Mouse (Mus musculus) limb, embryonic 14.5 days (tissue): ENCODE results near the gene Rsph10b. TPM values are rescaled to one million over a fixed set of nuclear protein-coding genes. Genes with fewer than 3 reads are reported as not detected.

ENCODE experiments used
- ATAC-seq: fragments of 200-750 bp; cut with Nextera tagmentation; 2 replicates; pipeline ENCODE4 v1.8.0; 2017; ENCODE audit warnings: low read depth, moderate number of reproducible peaks, moderate TSS enrichment; ENCODE audit not compliant: low FRiP score
- DNase-seq: peaks from one replicate; pipeline ENCODE4 v3.0.0-alpha.2; 2015; ENCODE audit warnings: low spot score
- H3K27ac ChIP-seq: fragments of 300-500 bp; sonication (generic); replicated peaks from 2 replicates; pipeline ENCODE4 v1.5.1; 2014; ENCODE audit warnings: low read depth, mild to moderate bottlenecking, low read length, moderate library complexity, mixed read lengths
- H3K27me3 ChIP-seq: fragments of 300-500 bp; sonication (generic); 2 replicates; pipeline ENCODE4 v1.6.1; 2014; ENCODE audit warnings: low read length, mixed read lengths; ENCODE audit not compliant: control insufficient read depth, insufficient read depth
- H3K36me3 ChIP-seq: fragments of 300-500 bp; sonication (generic); 2 replicates; pipeline ENCODE4 v1.6.1; 2014; ENCODE audit warnings: mild to moderate bottlenecking, low read length, moderate library complexity, mixed read lengths; ENCODE audit not compliant: control insufficient read depth, insufficient read depth
- H3K4me1 ChIP-seq: fragments of 300-500 bp; sonication (generic); 2 replicates; pipeline ENCODE4 v1.6.1; 2014; ENCODE audit warnings: antibody characterized with exemption, low read length, mixed read lengths; ENCODE audit not compliant: control insufficient read depth, insufficient read depth
- H3K4me2 ChIP-seq: fragments of 300-500 bp; sonication (generic); replicated peaks from 2 replicates; pipeline ENCODE4 v1.6.1; 2014; ENCODE audit warnings: low read depth, mild to moderate bottlenecking, low read length, moderate library complexity; ENCODE audit not compliant: severe bottlenecking
- H3K4me3 ChIP-seq: fragments of 300-500 bp; sonication (generic); replicated peaks from 2 replicates; pipeline ENCODE4 v1.5.1; 2014; ENCODE audit warnings: low read length
- H3K9ac ChIP-seq: fragments of 300-500 bp; sonication (generic); 2 replicates; pipeline ENCODE4 v1.6.1; 2014; ENCODE audit warnings: mild to moderate bottlenecking, low read depth, low read length, moderate library complexity; ENCODE audit not compliant: severe bottlenecking
- H3K9me3 ChIP-seq: fragments of 300-500 bp; sonication (generic); 2 replicates; pipeline ENCODE4 v1.6.1; 2016; ENCODE audit warnings: low read length; ENCODE audit not compliant: control insufficient read depth
- POLR2A ChIP-seq: fragments of 200-500 bp; IDR thresholded peaks from 2 replicates; pipeline ENCODE4 v1.8.0; 2012; ENCODE audit warnings: inconsistent platforms, mild to moderate bottlenecking, moderate library complexity, borderline replicate concordance; ENCODE audit not compliant: insufficient read depth, insufficient read length; ENCODE audit errors: extremely low read depth
- WGBS: fragments of 180-500 bp; shearing (Covaris S2); extraction: QIAGEN DNeasy Blood & Tissue Kit; methylation state at CpG from one replicate; pipeline ENCODE4 v1.1.7; 2014; 5-methylcytosine and 5-hydroxymethylcytosine counted together
- polyA plus RNA-seq, 2 experiments: library from polyadenylated mRNA; depleted of rRNA in 1 of 2; stranded (reverse) in 1 of 2; unstranded in 1 of 2; fragments of >200 nt; fragmentation: Nextera tagmentation in 1 of 2; extraction: Ambion mirVana in 1 of 2; gene quantifications; 2 replicates each; pipeline versions ENCODE4 v1.2.1 to v1.2.3; 2012 to 2014

Gene Rsph10b
- polyA plus RNA-seq, 2 experiments: 2.8 to 4.4 TPM

GRCm38 (mm10) chr5:143950016-143950415, 17.2 kb downstream of the Rsph10b start:
- Histone ChIP-seq H3K9me3 (no peaks in the 10 kb centered on the region), H3K36me3 (no peaks in the 10 kb centered on the region), H3K9ac (no peak overlapping the region), H3K4me1 (no peaks in the 10 kb centered on the region), H3K27ac (no peak overlapping the region), H3K4me3 (no peak overlapping the region), H3K4me2 (no peak overlapping the region), H3K27me3 (no peaks in the 10 kb centered on the region)
- 39% methylated on average over 5 of the region's 5 CpGs for WGBS
- no peak for TF ChIP-seq POLR2A
- DNase-seq (no peak), ATAC-seq (no peak)

GRCm38 (mm10) chr5:143957101-143957500, 24.3 kb downstream of the Rsph10b start:
- no peak overlapping the region for H3K27ac ChIP-seq
- no peaks in the 10 kb centered on the region for H3K9me3 ChIP-seq
- H3K4me3 ChIP-seq: no peak overlapping the region
- 93% methylated on average over 6 of the region's 6 CpGs for WGBS
- no peaks in the 10 kb centered on the region for H3K4me1 ChIP-seq
- no peak for DNase-seq
- H3K4me2 ChIP-seq: no peak overlapping the region
- no peak for ATAC-seq
- no peaks in the 10 kb centered on the region for H3K36me3 ChIP-seq
- no peak for TF ChIP-seq POLR2A
- H3K9ac ChIP-seq: no peak overlapping the region
- H3K27me3 ChIP-seq: no peaks in the 10 kb centered on the region

GRCm38 (mm10) chr5:143959551-143959950, 26.7 kb downstream of the Rsph10b start:
- no peak for TF ChIP-seq POLR2A

GRCm38 (mm10) chr5:143961176-143961575, 28.3 kb downstream of the Rsph10b start:
- 79% methylated on average over 8 of the region's 8 CpGs for WGBS
- no peaks in the 10 kb centered on the region for H3K4me1 ChIP-seq
- H3K9me3 ChIP-seq: no peaks in the 10 kb centered on the region
- DNase-seq (no peak), ATAC-seq (no peak)
- no peak overlapping the region for H3K9ac ChIP-seq
- H3K27ac ChIP-seq: no peak overlapping the region
- H3K27me3 ChIP-seq: no peaks in the 10 kb centered on the region
- H3K4me2 ChIP-seq: no peak overlapping the region
- TF ChIP-seq POLR2A: no peak
- no peak overlapping the region for H3K4me3 ChIP-seq
- H3K36me3 ChIP-seq: no peaks in the 10 kb centered on the region

More at GRCm38 (mm10) chr5:143959551-143959950, 26.7 kb downstream of the Rsph10b start:
- WGBS: 95% methylated on average over 11 of the region's 11 CpGs
- Histone ChIP-seq H3K27ac (no peak overlapping the region), H3K4me3 (no peak overlapping the region), H3K9ac (no peak overlapping the region), H3K4me2 (no peak overlapping the region), H3K9me3 (no peaks in the 10 kb centered on the region), H3K36me3 (no peaks in the 10 kb centered on the region), H3K27me3 (no peaks in the 10 kb centered on the region), H3K4me1 (no peaks in the 10 kb centered on the region)
- DNase-seq (no peak), ATAC-seq (no peak)

GRCm38 (mm10) chr5:143965586-143966345, 32.9 kb downstream of the Rsph10b start:
- Histone ChIP-seq H3K27ac (no peak overlapping the region), H3K4me1 (no peaks in the 10 kb centered on the region), H3K4me2 (no peak overlapping the region), H3K4me3 (no peak overlapping the region), H3K9me3 (no peaks in the 10 kb centered on the region), H3K9ac (no peak overlapping the region), H3K36me3 (no peaks in the 10 kb centered on the region), H3K27me3 (no peaks in the 10 kb centered on the region)
- DNase-seq (no peak), ATAC-seq (no peak)
- no peak for TF ChIP-seq POLR2A
- 84% methylated on average over 12 of the region's 12 CpGs for whole genome bisulfite sequencing

- Histone ChIP-seq H3K36me3 (no peaks in the 10 kb centered on the region), H3K4me1 (no peaks in the 10 kb centered on the region), H3K9me3 (no peaks in the 10 kb centered on the region), H3K9ac (no peak overlapping the region), H3K27me3 (no peaks in the 10 kb centered on the region), H3K4me3 (no peak overlapping the region), H3K4me2 (no peak overlapping the region), H3K27ac (no peak overlapping the region)
- no peak for TF ChIP-seq POLR2A
- no peak for ATAC-seq
- DNase-seq: no peak
- WGBS: 89% methylated on average over 12 of the region's 12 CpGs
Observed at GRCm38 (mm10) chr5:143966671-143967070, 33.8 kb downstream of the Rsph10b start.
